Mouse (Mus musculus): ENCODE results near the gene Ip6k2. TPM values are rescaled to one million over a fixed set of nuclear protein-coding genes. Genes with fewer than 3 reads are reported as not detected.

Ip6k2 gene
- polyA plus RNA-seq, 2 experiments from 2014 or later = 20.1 to 27.6 TPM

DNA sequence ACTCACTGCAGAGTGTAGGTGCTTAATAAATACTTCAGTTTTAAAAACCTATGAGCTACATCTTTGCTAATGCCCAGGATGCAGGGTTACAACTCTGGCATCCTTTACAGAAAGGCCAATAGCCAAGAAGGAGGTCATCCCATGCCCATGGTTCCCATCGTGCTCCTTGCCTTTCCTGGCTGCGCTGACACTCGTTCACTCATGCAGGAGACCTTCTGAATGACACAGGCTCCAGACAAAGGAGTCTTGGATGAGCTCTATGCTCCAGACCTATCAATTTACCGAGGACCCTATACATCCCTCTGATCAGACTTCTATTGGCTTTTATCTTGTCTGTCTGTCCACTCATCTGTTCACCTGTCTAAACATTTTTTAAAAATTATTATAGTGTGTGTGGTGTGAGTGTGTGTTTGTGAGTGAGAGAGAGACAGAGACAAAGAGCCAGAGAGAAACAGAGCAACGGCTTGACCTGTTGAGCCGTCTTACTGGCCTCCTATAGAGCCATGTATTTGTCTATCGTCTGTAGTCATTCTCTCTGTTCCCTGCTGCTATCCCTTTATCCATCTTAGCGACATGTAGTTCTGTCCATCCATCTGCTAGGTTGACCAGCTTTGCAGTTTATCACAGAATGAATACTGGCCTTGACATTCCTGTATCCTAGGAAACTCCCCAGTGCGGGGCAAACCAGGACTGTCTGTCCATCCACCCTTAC is 604 bp upstream of the Ip6k2 start:
- no peak for ATAC-seq

DNA sequence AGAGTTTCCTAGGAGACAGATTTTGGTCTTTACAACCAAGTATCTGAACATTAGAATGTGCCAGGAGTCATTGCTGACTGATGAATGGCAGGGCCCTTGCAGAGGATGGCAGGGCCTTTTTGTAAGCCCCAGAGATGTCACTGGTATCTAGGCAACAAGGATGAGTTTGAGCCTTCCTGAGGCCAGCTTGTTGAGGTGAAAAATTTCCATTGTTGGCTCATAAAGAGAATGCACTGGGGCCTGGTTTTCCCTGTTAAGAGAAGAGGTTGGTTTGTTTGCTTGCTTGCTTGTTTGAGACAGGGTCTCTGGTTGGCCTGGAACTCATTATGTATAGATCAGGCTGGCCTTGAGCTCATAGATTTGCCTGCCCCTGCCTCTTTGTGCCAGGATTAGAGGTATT is 1.8 kb downstream of the Ip6k2 start:
- ATAC-seq = no peak

DNA sequence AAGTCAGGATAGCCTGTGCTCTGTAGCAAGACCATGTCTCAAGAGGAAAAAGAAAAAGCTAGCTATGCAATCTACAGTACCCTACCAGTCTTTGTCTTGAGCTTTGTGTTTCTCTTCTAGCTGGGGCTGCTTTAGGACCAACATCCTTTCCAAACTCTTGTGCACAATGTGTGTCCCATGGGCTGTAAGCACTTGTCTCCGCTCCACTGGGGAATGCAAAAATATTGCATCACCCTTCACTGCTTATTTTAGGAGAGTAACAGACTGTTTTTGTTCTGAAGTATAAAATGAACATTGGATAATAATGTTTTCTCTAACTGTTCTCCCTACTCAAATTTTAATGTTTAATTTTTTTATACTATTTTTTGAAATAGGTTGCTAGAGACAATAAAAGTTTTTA is 2.9 kb downstream of the Ip6k2 start:
- no peak for ATAC-seq

DNA sequence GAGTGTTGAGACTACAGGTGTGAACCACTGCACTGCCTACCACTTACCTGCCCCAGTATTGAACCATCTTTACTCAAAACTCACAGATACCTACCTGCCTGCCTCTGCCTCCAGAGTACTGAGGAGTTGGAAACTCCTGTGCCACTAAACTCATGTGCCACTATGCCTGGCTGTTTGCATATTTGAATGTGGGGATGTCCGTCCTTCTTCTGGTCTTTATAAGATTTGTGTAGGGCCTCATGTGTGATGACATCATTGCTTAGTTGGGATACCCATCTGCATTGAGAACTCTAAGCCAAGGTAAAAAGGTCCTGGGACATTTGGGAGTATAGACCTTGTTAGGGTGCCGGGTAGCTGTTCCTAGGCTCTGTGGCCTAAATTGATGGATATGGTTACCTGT is 3.5 kb downstream of the Ip6k2 start:
- no peak for ATAC-seq

DNA sequence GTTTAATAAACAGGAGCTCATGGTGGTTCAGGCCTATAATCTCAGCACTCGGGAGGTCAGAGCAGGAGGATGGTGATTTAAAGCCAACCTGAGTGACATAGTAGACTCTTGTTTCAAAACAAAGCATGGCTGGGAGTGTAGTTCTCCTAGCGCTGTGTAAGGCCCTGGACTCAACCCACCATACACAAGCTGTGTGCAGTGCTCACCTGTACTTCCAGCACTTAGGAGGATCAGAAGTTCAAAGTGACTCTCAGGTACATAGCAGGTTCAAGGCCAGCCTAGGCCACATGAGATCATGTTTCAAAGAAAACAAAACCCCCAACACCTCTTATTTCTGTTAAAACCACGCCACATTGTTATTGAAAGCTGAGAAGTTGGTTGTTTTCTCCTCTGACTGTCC is 5.1 kb downstream of the Ip6k2 start:
- no peak for ATAC-seq

DNA sequence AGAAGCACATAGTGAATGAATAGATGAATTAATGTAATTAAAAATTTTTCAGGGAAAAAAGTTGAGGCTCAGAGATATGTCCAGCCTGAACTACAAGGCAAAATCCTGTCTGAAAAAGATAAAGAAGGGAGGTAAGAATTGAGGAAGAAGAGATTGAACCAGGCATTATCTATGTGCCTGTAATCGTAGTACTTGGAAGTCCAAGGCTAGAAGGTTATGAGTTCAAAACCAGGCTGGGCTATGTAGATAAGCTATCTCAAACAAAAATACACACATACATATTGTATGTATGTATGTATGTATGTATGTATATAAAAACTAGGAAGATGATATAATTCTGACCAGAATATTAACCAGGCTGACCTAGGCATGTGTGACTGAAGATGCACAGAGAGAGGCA is 8.7 kb downstream of the Ip6k2 start:
- no peak for ATAC-seq

DNA sequence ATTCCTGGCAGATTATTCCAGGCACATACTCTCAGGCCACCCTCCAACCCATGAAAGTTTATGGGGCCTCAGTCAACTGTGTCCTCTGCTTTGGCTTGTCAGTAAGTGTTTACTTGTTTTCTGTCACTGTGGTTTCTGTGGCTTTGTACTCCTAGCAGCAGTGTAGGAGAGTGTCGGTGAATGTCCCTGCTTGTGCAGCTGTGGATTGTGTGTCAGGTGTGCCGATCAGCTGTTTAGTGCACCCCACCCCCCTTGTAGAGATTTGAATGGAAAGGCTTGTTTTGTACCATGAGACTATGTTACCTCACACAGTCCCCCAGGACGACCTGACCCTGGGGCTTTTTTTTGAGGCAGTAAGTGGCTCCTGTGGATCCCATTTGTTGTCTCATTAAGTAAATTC is 9.1 kb downstream of the Ip6k2 start:
- ATAC-seq = peak; percentile 53

DNA sequence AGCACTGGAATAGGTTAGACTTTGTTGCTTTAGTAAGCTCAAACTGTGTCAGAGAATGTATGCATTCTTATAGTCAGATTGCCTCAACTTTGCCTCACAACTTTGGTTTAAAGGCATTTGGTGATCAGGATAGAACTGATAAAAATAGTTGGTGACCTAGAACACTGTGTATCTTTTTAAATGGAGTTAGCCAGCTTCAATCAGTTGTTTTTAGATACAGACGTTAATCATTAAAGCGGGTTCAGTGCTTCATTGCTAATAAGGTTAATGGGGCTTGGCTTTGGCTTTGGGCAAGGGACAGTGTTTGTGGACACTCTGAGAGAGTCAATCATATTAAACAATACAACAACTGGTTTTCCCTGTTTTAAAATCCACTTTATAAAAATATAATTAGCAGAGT is 11.7 kb downstream of the Ip6k2 start:
- ATAC-seq = no peak

DNA sequence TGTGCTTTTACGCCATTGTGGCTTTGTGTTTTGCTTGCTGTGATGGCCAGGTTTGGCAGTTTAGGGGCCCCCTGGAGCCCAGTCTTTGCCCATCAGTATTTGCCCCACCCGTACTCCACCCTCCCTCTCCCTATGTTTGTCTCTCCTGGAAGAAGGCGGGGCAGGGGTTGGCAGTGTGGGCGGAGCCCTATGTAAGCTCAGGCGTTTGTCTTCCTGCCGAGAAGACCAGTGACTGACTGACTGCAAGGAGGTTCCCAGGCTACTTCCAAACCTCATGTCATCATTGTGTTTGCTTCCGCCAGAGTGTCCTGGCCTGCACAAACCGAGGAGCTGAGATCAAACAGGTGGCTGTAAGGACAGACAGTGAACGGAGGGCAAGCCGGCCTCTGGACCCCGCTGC is 12.2 kb downstream of the Ip6k2 start:
- ATAC-seq = no peak

DNA sequence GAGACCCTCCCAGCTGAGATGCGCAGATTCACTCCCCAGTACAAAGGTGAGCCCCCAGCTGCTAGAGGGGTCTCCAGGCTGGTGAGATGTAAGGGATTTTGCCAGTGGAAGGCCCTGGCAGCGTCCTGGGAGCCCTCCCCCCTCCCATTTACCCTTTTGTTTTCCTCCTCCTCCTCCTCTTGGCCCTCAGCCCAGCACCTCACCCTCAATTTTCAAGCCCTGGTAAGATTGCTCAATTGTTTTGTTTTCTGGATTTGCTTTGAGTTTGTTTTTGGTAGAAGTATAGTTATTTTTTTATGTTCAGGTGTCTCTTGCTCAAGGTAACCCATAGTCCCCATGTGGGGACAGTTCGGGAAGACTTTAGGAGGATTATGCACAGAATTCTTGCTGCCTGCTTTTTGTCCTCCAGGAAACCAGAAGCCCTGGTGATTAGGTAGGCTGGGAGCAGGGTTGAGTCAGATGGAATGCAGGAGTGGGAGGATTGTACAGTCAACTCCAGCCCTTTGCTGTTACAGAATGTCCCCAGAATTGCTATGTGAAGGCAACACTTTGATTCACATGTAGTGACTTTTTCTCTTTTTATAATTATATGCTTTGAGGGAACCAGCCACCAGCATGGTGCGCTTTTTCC is 12.9 kb downstream of the Ip6k2 start:
- no peak for ATAC-seq

DNA sequence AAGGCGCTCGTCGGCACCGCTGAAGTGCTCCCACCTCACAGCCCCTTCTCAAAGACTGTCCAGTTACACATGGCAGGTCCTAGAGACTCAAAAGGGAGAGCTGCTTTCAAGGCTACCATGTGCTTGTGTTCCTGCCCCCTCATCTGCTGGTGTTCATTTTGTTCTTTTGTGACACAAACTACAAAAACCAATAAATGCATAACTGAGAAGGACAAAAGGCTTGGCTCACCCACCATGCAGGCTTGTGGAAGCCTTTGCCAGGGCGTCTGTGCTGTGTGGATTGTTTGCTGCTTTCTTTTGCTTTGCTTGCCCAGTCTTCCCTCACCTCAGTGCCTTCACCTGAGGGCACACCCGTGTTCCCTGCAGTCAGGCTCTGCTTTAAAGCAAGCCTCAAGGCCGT is 13.9 kb downstream of the Ip6k2 start:
- ATAC-seq = no peak

DNA sequence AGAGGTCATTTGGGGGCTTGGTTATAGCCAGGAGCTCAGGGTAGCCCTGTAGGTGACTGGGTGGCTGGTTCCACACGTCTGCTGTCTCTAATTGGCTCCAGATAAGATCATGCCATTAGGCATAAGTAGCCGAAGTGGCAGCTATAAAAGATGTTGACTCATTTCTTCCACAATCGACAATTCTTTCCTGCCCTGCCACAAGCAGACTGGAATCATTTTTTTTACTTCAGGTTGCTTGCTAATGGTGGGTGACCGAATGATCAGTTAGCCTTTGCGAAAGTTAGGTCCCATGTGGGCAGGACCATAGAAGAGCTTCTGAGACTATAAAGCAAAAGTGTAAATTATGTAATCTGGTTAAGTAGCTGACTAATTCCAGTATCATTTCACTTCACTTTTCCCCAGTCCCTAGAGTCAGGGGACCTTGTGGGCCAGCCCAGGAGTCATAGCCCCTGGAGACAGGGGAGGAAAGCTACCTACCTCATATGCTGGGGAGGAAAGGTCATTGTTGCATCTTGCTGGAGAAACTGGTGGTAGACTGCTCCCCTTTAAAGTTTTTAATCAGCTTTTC is 15.0 kb downstream of the Ip6k2 start:
- ATAC-seq = no peak

DNA sequence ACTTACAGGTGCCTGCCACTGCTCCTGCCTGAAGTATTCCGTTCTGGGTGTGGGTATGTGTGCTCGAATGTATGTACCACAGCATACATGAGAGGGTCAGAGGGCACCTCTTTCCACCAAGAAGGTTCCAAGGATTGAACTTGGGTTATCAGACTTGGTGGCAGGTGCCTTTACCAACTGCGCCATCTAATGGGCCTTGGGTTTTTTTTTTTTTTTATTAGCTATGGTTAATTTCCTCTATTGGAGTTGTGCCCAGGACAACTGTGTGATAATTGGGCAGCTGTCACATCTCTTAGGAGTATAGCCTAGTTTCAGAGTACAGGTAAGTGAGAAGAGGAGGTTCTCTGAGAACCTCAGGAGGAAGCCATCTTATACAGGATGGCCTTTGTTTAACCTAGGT is 16.0 kb downstream of the Ip6k2 start:
- no peak for ATAC-seq

DNA sequence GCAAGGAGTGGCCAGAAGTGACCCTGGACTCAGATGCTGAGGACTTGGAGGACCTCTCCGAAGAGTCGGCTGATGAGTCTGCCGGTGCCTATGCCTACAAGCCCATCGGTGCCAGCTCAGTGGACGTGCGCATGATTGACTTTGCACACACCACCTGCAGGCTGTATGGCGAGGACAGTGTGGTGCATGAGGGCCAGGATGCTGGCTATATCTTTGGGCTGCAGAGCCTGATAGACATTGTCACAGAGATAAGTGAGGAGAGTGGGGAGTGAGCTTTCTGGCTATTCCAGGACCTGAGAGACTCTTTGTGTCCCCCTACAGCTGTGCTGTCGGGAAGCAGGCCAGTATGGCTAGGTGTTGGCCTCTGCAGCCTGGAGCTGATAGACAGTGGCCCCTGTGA is 22.2 kb downstream of the Ip6k2 start:
- ATAC-seq = no peak

DNA sequence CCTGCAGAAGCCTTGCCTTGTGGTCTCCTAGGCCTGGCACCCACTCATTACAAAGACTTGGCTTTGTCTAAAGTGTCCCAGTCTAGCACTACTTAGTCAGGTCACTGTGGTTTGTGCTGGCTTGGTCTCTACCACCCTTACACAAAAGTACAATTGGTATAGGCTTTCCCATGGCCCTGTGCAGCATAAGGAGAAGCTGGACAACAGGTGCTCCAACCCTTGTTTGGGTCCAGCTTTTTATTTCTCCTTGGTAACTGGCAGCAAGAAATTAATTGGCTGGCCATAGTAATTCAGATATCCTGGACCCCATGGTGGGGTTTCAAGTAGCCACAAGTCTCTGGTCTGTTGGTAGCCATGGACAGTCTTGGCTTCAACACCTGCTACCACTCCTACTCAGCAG is 22.8 kb downstream of the Ip6k2 start:
- no peak for ATAC-seq

DNA sequence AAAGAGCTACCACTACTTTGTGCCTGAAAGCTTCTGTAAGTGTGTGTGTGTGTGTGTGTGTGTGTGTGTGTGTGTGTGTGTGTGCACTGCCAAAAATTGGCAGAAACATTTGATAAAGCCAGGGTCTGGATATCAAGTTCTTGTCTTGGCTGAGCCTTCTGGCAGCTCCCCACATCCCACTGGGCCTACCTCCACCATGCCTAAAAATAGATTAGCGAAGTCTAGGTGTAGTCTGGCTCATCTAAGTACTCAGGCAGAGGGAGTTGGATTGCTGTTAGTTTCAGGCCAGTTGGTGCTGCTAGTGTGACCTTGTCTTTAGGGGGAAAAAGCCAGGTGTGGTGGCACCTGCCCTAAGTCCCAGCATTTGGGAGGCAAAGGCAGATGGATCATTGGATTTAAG is 23.2 kb downstream of the Ip6k2 start:
- ATAC-seq = no peak

DNA sequence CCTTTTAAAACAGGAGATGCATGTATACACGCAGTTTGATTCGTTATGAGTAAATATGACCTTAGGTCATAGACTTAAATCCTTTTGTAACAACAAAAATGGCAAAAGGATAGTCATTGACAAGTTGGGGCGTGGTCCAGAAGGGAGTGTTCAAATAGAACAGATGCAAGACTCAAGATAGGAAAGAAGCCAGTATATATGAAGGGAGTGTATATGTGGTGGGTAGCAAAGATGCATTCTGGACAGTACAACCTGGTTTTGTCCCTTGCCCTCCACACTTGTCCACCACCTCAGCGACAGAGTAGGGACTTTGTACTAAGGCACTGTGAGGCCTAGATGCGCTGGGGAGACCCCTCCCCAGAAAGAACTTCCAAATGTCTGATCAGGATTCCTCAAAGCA is 24.1 kb downstream of the Ip6k2 start:
- no peak for ATAC-seq

DNA sequence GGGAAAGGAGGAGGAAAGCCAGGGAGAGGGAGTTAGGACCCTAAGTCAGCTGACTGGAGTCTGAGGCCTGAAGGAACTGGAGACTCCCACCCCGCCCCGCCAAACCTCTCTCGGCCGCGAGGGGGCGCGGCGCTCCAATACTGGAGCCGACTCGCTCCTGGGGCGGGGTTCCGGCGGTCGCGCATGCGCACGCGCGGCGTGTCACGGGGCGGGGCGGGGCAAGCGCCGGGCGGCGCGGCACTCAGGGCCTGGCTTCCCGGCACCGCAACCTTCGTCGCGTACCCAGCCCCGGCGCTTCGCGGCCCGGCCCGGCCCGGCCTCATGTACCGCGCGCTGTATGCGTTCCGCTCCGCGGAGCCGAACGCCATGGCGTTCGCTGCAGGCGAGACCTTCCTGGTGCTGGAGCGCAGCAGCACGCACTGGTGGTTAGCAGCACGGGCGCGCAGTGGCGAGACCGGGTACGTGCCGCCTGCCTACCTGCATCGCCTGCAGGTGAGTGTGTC is 24.6 kb downstream of the Ip6k2 start, which contains the start of gene Nckipsd:
Gene Nckipsd, plus strand, starts transcription at position 206 of the 503 bp plus-strand sequence.
- ATAC-seq = peak; percentile 88

DNA sequence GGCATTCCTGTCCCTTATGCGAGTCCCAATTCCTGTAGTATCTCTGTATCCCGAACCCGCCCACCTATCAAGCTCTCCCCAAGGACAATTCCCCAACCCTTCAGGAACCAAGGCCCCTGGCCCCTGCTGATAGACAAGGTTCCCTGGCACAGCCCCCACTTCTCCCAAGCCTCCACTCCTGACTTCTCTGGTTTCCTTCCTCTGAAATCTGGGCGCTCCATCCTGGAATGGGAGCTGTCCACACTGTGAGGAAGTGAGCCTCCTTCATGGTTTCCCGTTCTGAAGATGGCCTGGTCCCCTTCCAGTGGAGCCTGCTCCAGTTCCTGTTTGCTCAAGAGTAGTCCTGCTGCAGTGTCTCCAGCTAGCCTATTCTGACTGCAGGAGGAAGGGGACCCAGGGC is 25.6 kb downstream of the Ip6k2 start:
- no peak for ATAC-seq

DNA sequence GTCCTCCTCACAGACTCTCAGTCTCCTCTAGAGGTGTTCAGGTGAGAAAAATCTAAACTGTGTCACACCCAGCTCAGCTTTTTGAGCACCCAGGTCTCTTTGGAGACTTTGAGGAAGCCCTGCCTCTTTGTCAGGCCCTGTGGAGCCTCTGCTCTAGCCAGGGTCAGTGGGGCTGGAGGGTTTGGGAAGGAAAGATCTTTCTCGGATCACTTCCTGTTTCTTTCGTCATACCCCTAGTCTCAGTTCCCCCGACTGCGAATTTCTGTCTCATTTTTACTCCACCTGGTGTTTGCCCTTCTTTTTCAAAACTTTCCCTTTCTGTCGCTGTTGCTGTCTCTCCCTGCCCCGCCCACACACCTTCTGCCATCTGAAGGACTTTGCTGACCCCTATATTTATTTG is 26.1 kb downstream of the Ip6k2 start:
- ATAC-seq = no peak

DNA sequence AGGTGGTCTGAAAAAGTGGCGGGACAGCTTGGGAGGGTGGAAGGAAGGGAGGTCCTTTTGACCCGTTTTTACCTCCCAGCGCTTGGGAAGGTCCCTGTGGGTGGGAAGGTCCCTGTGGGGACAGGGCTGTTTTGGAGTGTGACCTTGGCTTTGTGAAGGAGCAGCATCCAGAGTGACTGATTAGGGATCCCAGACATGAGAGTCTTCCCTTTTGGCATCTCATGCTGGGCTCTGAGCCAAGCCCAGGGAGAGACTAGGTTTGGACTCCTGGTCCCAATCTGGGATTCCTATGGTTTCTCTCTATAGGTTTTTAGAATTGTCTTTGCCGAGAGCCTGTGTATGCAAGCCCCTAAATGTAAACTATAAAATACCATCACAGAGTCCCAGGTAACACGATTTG is 26.9 kb downstream of the Ip6k2 start:
- ATAC-seq = no peak

DNA sequence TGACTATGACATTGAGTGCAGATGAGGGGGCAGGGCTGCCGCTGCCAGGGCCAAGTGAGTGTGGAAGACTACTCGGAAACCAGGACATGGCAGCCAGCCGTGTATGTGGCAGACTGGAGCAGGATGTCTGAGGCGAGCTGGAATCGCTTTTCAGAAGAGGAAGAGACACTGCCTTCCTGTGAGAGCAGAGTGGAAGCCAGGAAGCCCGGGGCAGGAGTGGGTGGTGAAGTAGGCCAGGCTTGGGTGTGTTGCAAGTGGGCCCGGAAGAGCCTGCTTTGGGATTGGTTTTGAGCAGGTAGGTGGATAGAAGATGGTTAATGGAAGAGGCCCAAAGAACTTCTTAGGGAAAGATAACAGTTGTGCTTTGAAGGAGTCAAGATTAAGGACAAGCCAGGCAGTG is 32.0 kb downstream of the Ip6k2 start:
- ATAC-seq = no peak

DNA sequence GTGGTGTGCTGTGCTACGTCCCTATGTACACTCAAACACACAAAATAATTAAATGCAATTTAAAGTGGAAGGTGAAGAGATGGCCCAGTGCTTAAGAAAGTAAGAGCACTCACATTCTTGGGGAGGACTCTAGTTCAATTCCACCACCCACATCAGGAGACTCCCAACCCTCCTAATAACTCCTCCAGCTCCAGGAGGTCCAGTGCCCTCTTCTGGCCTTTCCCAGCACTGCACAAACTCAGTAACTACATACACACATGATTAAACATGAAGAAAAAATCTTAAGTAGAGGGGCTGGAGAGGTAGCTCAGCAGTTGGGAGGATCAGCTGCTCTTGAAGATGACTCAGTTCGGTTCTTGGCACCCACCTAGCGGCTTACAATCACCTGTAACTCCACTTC is 35.9 kb downstream of the Ip6k2 start:
- ATAC-seq = no peak

DNA sequence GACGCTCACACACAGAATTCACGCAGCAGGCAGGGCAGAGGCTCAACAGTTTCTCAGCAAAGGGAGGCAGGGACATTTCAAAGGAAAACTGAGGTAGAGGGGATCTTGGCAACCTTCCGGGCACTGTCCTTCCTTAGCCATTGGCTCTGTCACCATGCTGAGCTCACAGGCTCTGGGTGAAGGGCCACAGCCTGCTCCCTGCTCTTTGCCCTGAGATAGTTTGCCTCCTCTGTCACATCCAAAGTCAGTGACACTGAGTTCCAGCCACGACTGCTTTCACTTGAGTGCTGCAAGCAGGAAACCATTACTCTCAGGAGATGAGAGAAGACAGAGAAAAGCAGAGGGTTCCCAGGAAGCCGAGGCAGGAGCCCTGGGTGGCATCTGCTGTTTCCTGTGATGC is 36.5 kb downstream of the Ip6k2 start:
- ATAC-seq = no peak
